ENCODE assay signal across 20 mouse cellular contexts in genomic region chr15:88323584-88324375, GRCm38 (mm10).
DNase-seq lines count a peak whose midpoint lies in the region; ATAC-seq and TF ChIP-seq lines count a peak whose summit lies in the region.
"Had no signal": no experiment of that assay in that cellular context is flagged by ENCODE, and none has a peak within 500 bp of the region (broad histone marks: within the 10 kb centered on the region; RNA-seq: fewer than 3 reads in every experiment).

No protein-coding gene starts in this region.

- peak; percentile 51 for DNase-seq in forebrain, embryonic 14.5 days (ENCODE audit: low spot score)
- no peak for DNase-seq in forebrain, postnatal 0 days
- no peak for DNase-seq in hindbrain, embryonic 14.5 days (ENCODE audit: low spot score)
- peak; percentile 67 for DNase-seq in midbrain, embryonic 14.5 days
- peak; percentile 75 for DNase-seq in brain, embryonic 14.5 days (ENCODE audit: low read depth)
- DNase-seq: adrenal gland, postnatal 25 days; cerebellum, adult 9-10 months; gastrocnemius, postnatal 36 days; heart, adult 18-20 months; heart, postnatal 36 days; kidney, adult 11 months had no signal

- no peak for TF ChIP-seq POLR2A in brain, embryonic 14.5 days (IDR thresholded peaks at IDR 0.05; ENCODE audit: borderline replicate concordance, extremely low read depth, insufficient read depth, insufficient read length, poor library complexity, severe bottlenecking)

- no peak overlapping the region for H3K9ac ChIP-seq in forebrain, embryonic 14.5 days (ENCODE audit: low read length)
- H3K9ac ChIP-seq in forebrain, postnatal 0 days: no peak overlapping the region
- H3K9ac ChIP-seq in hindbrain, embryonic 14.5 days: no peak overlapping the region
- H3K9ac ChIP-seq in hindbrain, embryonic 16.5 days (ENCODE audit: low read depth, low read length): no peak overlapping the region
- no peak overlapping the region for H3K9ac ChIP-seq in midbrain, embryonic 14.5 days (replicated peaks; ENCODE audit: low read length)
- no peak overlapping the region for H3K9ac ChIP-seq in midbrain, embryonic 15.5 days
- H3K9ac ChIP-seq: forebrain, embryonic 13.5 days; hindbrain, embryonic 15.5 days had no signal

- H3K27ac ChIP-seq in forebrain, embryonic 14.5 days (ENCODE audit: low read depth, low read length): no peak overlapping the region
- no peak overlapping the region for H3K27ac ChIP-seq in forebrain, postnatal 0 days (ENCODE audit: low read depth, low read length)
- peak overlapping the region; percentile 43; the same call in 1 of the 2 replicates for H3K27ac ChIP-seq in hindbrain, embryonic 14.5 days
- no peak overlapping the region for H3K27ac ChIP-seq in hindbrain, embryonic 16.5 days (ENCODE audit: low read depth, low read length)
- H3K27ac ChIP-seq in midbrain, embryonic 14.5 days (replicated peaks; ENCODE audit: low read depth, low read length): peak overlapping the region; percentile 64
- H3K27ac ChIP-seq in midbrain, embryonic 15.5 days: no peak overlapping the region
- H3K27ac ChIP-seq: embryonic facial prominence, embryonic 10.5 days; forebrain, embryonic 13.5 days; hindbrain, embryonic 15.5 days had no signal

- H3K9me3 ChIP-seq in forebrain, embryonic 14.5 days (replicated peaks; ENCODE audit: control insufficient read depth, low read length): no peaks in the 10 kb centered on the region
- H3K9me3 ChIP-seq in forebrain, postnatal 0 days (ENCODE audit: low read length): no peaks in the 10 kb centered on the region
- no peaks in the 10 kb centered on the region for H3K9me3 ChIP-seq in hindbrain, embryonic 14.5 days (ENCODE audit: control insufficient read depth, low read length)
- H3K9me3 ChIP-seq in hindbrain, embryonic 16.5 days (ENCODE audit: control insufficient read depth, low read length): no peaks in the 10 kb centered on the region
- H3K9me3 ChIP-seq in midbrain, embryonic 14.5 days (ENCODE audit: control insufficient read depth, low read length): no peaks in the 10 kb centered on the region
- no peaks in the 10 kb centered on the region for H3K9me3 ChIP-seq in midbrain, embryonic 15.5 days
- H3K9me3 ChIP-seq: embryonic facial prominence, embryonic 10.5 days; forebrain, embryonic 13.5 days; hindbrain, embryonic 15.5 days had no signal

- no peaks in the 10 kb centered on the region for H3K36me3 ChIP-seq in forebrain, embryonic 14.5 days (ENCODE audit: control insufficient read depth, insufficient read depth, low read length)
- H3K36me3 ChIP-seq in forebrain, postnatal 0 days (ENCODE audit: insufficient read depth): no peaks in the 10 kb centered on the region
- H3K36me3 ChIP-seq in hindbrain, embryonic 14.5 days (replicated peaks; ENCODE audit: control insufficient read depth, insufficient read depth): no peaks in the 10 kb centered on the region
- no peaks in the 10 kb centered on the region for H3K36me3 ChIP-seq in hindbrain, embryonic 16.5 days (ENCODE audit: control insufficient read depth, insufficient read depth, low read length)
- no peaks in the 10 kb centered on the region for H3K36me3 ChIP-seq in midbrain, embryonic 14.5 days (ENCODE audit: control insufficient read depth, insufficient read depth, low read length)
- H3K36me3 ChIP-seq in midbrain, embryonic 15.5 days (replicated peaks): no peaks in the 10 kb centered on the region
- H3K36me3 ChIP-seq: embryonic facial prominence, embryonic 10.5 days; hindbrain, embryonic 15.5 days had no signal

- TF ChIP-seq CTCF in forebrain, postnatal 0 days (IDR thresholded peaks at IDR 0.05; ENCODE audit: low read depth): no peak
- no peak for TF ChIP-seq CTCF in brain, embryonic 14.5 days (IDR thresholded peaks at IDR 0.05; ENCODE audit: borderline replicate concordance, extremely low read depth, insufficient read depth, insufficient read length)

- no peaks in the 10 kb centered on the region for H3K27me3 ChIP-seq in forebrain, embryonic 14.5 days (replicated peaks; ENCODE audit: control insufficient read depth, insufficient read depth, low read length)
- H3K27me3 ChIP-seq in forebrain, postnatal 0 days (ENCODE audit: insufficient read depth, low read length): no peaks in the 10 kb centered on the region
- H3K27me3 ChIP-seq in hindbrain, embryonic 14.5 days (ENCODE audit: control insufficient read depth, insufficient read depth, low read length): no peaks in the 10 kb centered on the region
- peaks cover 5% of the 10 kb centered on the region; the same call in 1 of the 2 replicates for H3K27me3 ChIP-seq in hindbrain, embryonic 16.5 days (replicated peaks; ENCODE audit: control insufficient read depth, insufficient read depth, low read length)
- H3K27me3 ChIP-seq in midbrain, embryonic 14.5 days (ENCODE audit: control insufficient read depth, insufficient read depth, low read length): no peaks in the 10 kb centered on the region
- no peaks in the 10 kb centered on the region for H3K27me3 ChIP-seq in midbrain, embryonic 15.5 days (replicated peaks)
- H3K27me3 ChIP-seq: CH12.LX, Patski had no signal

- no peak overlapping the region for H3K4me2 ChIP-seq in forebrain, embryonic 14.5 days (ENCODE audit: low read length)
- no peak overlapping the region for H3K4me2 ChIP-seq in forebrain, postnatal 0 days (ENCODE audit: low read depth)
- no peak overlapping the region for H3K4me2 ChIP-seq in hindbrain, embryonic 14.5 days (replicated peaks)
- H3K4me2 ChIP-seq in hindbrain, embryonic 16.5 days (ENCODE audit: low read length): no peak overlapping the region
- H3K4me2 ChIP-seq in midbrain, embryonic 14.5 days (ENCODE audit: low read length): no peak overlapping the region
- no peak overlapping the region for H3K4me2 ChIP-seq in midbrain, embryonic 15.5 days
- H3K4me2 ChIP-seq: forebrain, embryonic 13.5 days; heart, embryonic 11.5 days; hindbrain, embryonic 15.5 days had no signal

- 37% methylated on average over 16 of the region's 16 CpGs for WGBS in forebrain, embryonic 14.5 days
- 33% methylated on average over 16 of the region's 16 CpGs for WGBS in forebrain, postnatal 0 days
- 43% methylated on average over 16 of the region's 16 CpGs for WGBS in hindbrain, embryonic 14.5 days
- 41% methylated on average over 16 of the region's 16 CpGs for WGBS in hindbrain, embryonic 16.5 days
- 47% methylated on average over 16 of the region's 16 CpGs for WGBS in midbrain, embryonic 14.5 days
- 51% methylated on average over 16 of the region's 16 CpGs for WGBS in midbrain, embryonic 15.5 days

- peaks cover 7% of the 10 kb centered on the region for H3K4me1 ChIP-seq in forebrain, embryonic 14.5 days (ENCODE audit: control insufficient read depth, insufficient read depth, low read length)
- no peaks in the 10 kb centered on the region for H3K4me1 ChIP-seq in forebrain, postnatal 0 days (ENCODE audit: insufficient read depth)
- H3K4me1 ChIP-seq in hindbrain, embryonic 14.5 days (replicated peaks; ENCODE audit: control insufficient read depth, insufficient read depth, low read length): peaks cover 6% of the 10 kb centered on the region
- 0 out of 2 replicates have a peak, but pooled peaks cover 6% of the 10 kb centered on the region for H3K4me1 ChIP-seq in hindbrain, embryonic 16.5 days (ENCODE audit: control insufficient read depth, insufficient read depth, low read depth, low read length)
- H3K4me1 ChIP-seq in midbrain, embryonic 14.5 days (ENCODE audit: control insufficient read depth, insufficient read depth, low read length): peaks cover 6% of the 10 kb centered on the region; the same call in 1 of the 2 replicates
- H3K4me1 ChIP-seq in midbrain, embryonic 15.5 days: peaks cover 3% of the 10 kb centered on the region
- H3K4me1 ChIP-seq: embryonic facial prominence, embryonic 10.5 days had no signal

- H3K4me3 ChIP-seq in forebrain, embryonic 14.5 days (ENCODE audit: low read depth, low read length): no peak overlapping the region
- H3K4me3 ChIP-seq in forebrain, postnatal 0 days (ENCODE audit: low read depth, low read length): no peak overlapping the region
- H3K4me3 ChIP-seq in hindbrain, embryonic 14.5 days (replicated peaks; ENCODE audit: low read length): no peak overlapping the region
- H3K4me3 ChIP-seq in hindbrain, embryonic 16.5 days (ENCODE audit: low read length): no peak overlapping the region
- no peak overlapping the region for H3K4me3 ChIP-seq in midbrain, embryonic 14.5 days (replicated peaks; ENCODE audit: low read depth, low read length)
- H3K4me3 ChIP-seq in midbrain, embryonic 15.5 days: no peak overlapping the region
- H3K4me3 ChIP-seq: embryonic facial prominence, embryonic 10.5 days; forebrain, embryonic 13.5 days; hindbrain, embryonic 15.5 days had no signal

- no peak for ATAC-seq in forebrain, embryonic 14.5 days
- ATAC-seq in forebrain, postnatal 0 days: no peak
- no peak for ATAC-seq in hindbrain, embryonic 14.5 days (ENCODE audit: low FRiP score)
- ATAC-seq in hindbrain, embryonic 16.5 days: no peak; the same call in 1 of the 2 replicates
- ATAC-seq in midbrain, embryonic 14.5 days (ENCODE audit: low FRiP score, low TSS enrichment): no peak
- ATAC-seq in midbrain, embryonic 15.5 days (replicated peaks): no peak
- ATAC-seq: activated CD4-positive, CD25-positive, alpha-beta regulatory T cell, adult 4 months; forebrain, embryonic 13.5 days; Patski had no signal

Comparison
In these comparisons a context has a peak if more than half of its experiments do, and no peak if none do; other contexts are left out.
1. DNase-seq: peak in forebrain, embryonic 14.5 days (single experiment), midbrain, embryonic 14.5 days (single experiment) and brain, embryonic 14.5 days (single experiment); none in forebrain, postnatal 0 days (single experiment) and hindbrain, embryonic 14.5 days (single experiment).
2. H3K27ac ChIP-seq: peak in hindbrain, embryonic 14.5 days (single experiment) and midbrain, embryonic 14.5 days (single experiment); none in forebrain, embryonic 14.5 days (single experiment), forebrain, postnatal 0 days (single experiment), hindbrain, embryonic 16.5 days (single experiment) and midbrain, embryonic 15.5 days (single experiment).